Mouse (Mus musculus) erythroblast, embryonic 14.5 days (primary cell): ENCODE results near the gene Cd3g. TPM values are rescaled to one million over a fixed set of nuclear protein-coding genes. Genes with fewer than 3 reads are reported as not detected.

Source experiments
- H3K27me3 ChIP-seq: 2 replicates; pipeline ENCODE4 v1.6.1; 2012; ENCODE audit warnings: inconsistent platforms; ENCODE audit not compliant: control insufficient read depth
- H3K36me3 ChIP-seq: 2 replicates; pipeline ENCODE4 v1.6.1; 2012; ENCODE audit warnings: mild to moderate bottlenecking, inconsistent platforms; ENCODE audit not compliant: control insufficient read depth
- H3K4me1 ChIP-seq: 2 replicates; pipeline ENCODE4 v1.6.1; 2012; ENCODE audit warnings: inconsistent platforms; ENCODE audit not compliant: control insufficient read depth
- H3K4me3 ChIP-seq: replicated peaks from 2 replicates; pipeline ENCODE3; 2012; ENCODE audit warnings: moderate library complexity, mild to moderate bottlenecking, inconsistent platforms
- H3K9me3 ChIP-seq: 2 replicates; pipeline ENCODE4 v1.6.1; 2012; ENCODE audit warnings: low read length, inconsistent platforms, mixed read lengths; ENCODE audit not compliant: control insufficient read depth
- GATA1 ChIP-seq: IDR thresholded peaks from 2 replicates; pipeline ENCODE4 v1.6.1; 2012; ENCODE audit warnings: low read length, inconsistent platforms, mixed read lengths
- TAL1 ChIP-seq: IDR thresholded peaks from 3 replicates; pipeline ENCODE4 v1.6.1; 2012; ENCODE audit warnings: low read length, inconsistent platforms, mixed read lengths
- polyA plus RNA-seq: library from polyadenylated mRNA; stranded (reverse); fragments of >175 nt; gene quantifications from 2 replicates; pipeline ENCODE4 v1.2.3, GENCODE M21; 2012

Gene Cd3g
- polyA plus RNA-seq, 1 experiment: not detected

- Histone ChIP-seq H3K4me1 (no peaks in the 10 kb centered on the region), H3K9me3 (no peaks in the 10 kb centered on the region), H3K4me3 (no peak overlapping the region), H3K27me3 (no peaks in the 10 kb centered on the region), H3K36me3 (no peaks in the 10 kb centered on the region)
- TF ChIP-seq GATA1 (no peak), TAL1 (no peak)
Measured at GRCm38 (mm10) chr9:44992271-44992670, 12.0 kb upstream of the Cd3g start.

DNA sequence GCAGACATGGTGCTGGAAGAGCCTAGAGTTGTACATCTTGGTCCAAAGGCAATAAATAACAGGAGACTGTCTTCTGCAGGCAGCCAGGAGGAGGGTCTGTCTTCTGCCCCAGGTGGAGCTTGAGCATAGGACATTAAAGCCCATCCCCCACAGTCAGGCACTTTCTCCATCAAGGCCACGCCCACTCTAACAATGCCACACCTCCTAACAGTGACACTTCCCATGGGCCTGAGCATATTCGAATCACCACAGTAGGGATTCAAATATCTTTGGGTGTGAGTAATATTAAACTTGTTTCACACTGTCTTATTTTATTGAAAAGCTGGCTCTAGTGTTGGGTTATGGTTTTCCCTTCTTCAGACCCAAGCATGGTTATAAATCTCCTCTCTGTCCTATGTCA is 11.6 kb upstream of the Cd3g start:
- Histone ChIP-seq H3K27me3 (no peaks in the 10 kb centered on the region), H3K36me3 (no peaks in the 10 kb centered on the region), H3K4me3 (no peak overlapping the region), H3K9me3 (no peaks in the 10 kb centered on the region), H3K4me1 (no peaks in the 10 kb centered on the region)
- TF ChIP-seq GATA1 (no peak), TAL1 (no peak)

DNA sequence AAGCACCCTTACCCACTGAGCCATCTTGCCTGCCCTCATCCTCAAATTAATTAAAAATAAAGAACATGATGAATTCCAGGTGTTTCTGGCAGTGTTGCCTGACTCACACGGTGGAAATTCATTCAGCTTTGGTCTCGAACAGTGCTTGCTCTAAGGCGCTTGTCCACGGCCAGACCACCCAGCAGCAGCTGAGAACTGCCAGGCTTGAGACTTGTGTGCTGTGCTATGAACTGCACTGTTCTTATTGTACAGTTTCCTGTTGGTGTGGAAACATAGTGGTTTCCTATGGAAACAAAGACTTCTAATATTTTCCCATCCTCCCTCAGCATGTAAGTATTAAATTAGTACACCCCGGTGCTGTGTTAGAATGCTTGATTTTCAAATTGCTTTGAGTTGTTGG is 6.7 kb upstream of the Cd3g start:
- H3K27me3 ChIP-seq: no peaks in the 10 kb centered on the region

GRCm38 (mm10) chr9:44986242-44986781 is 6.1 kb upstream of the Cd3g start:
- TF ChIP-seq GATA1: no peak
- TF ChIP-seq TAL1: no peak
- no peaks in the 10 kb centered on the region for H3K36me3 ChIP-seq
- no peaks in the 10 kb centered on the region for H3K9me3 ChIP-seq
- H3K4me1 ChIP-seq: peaks cover 5% of the 10 kb centered on the region
- no peaks in the 10 kb centered on the region for H3K27me3 ChIP-seq
- peak overlapping the region; percentile 30 for H3K4me3 ChIP-seq

More for the DNA sequence above, 6.7 kb upstream of the Cd3g start:
- Histone ChIP-seq H3K36me3 (no peaks in the 10 kb centered on the region), H3K4me3 (no peak overlapping the region), H3K9me3 (no peaks in the 10 kb centered on the region), H3K4me1 (peaks cover 5% of the 10 kb centered on the region)
- no peak for TF ChIP-seq GATA1
- no peak for TF ChIP-seq TAL1

DNA sequence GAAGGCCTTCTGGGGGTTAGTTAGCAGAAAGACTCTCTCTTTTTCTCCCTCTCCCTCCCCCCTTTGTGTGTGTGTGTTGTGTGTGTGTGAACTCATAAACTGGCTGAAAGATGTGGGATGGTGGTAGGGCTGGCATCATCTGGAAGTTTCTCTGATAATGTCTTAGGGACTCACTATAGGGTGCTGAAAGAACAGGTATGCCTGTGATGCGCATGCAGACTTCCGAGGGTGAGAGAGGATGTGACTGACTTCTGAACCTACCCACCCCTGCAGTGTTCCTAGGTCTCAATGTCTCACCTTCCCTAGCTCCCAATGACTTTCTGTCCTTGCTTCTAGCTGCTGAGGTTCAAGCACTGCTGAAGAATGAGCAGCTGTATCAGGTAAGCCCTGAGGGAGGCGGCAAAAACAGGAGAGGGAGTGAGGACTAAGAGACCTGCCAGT is 5.5 kb upstream of the Cd3g start:
- Histone ChIP-seq H3K4me1 (peaks cover 5% of the 10 kb centered on the region), H3K9me3 (no peaks in the 10 kb centered on the region), H3K4me3 (no peak overlapping the region), H3K27me3 (no peaks in the 10 kb centered on the region), H3K36me3 (no peaks in the 10 kb centered on the region)
- TF ChIP-seq TAL1: no peak

DNA sequence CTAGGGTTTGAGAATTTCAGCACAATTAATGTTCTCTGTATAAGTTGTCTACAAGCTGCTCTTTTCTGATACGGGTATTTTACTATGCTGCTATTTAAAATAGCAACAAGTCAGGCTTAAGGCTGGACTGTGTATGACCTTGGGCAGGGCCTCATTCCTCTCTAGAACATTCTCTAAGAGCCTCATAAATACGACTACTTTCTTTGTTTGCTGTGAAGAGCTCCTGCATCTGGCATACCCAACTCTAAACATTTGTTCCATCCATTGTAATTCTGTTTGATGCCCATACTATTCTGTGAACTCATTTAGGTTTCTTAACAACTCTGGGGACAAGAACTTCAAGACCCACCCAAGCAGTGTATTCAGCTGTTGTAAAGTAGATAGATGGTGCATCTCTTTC is 2.8 kb upstream of the Cd3g start:
- TF ChIP-seq TAL1: no peak
- TF ChIP-seq GATA1: no peak
- Histone ChIP-seq H3K9me3 (no peaks in the 10 kb centered on the region), H3K4me3 (no peak overlapping the region), H3K27me3 (no peaks in the 10 kb centered on the region; the same call in 1 of the 2 replicates), H3K4me1 (peaks cover 14% of the 10 kb centered on the region), H3K36me3 (no peaks in the 10 kb centered on the region)

- H3K9me3 ChIP-seq: no peaks in the 10 kb centered on the region
- no peak overlapping the region for H3K4me3 ChIP-seq
- H3K36me3 ChIP-seq: no peaks in the 10 kb centered on the region
- no peak for TF ChIP-seq GATA1
- no peak for TF ChIP-seq TAL1
- H3K4me1 ChIP-seq: peaks cover 14% of the 10 kb centered on the region
- H3K27me3 ChIP-seq: no peaks in the 10 kb centered on the region; the same call in 1 of the 2 replicates
Measured at GRCm38 (mm10) chr9:44982531-44982930, 2.3 kb upstream of the Cd3g start.

- H3K4me3 ChIP-seq: no peak overlapping the region
- TF ChIP-seq TAL1 (no peak), GATA1 (no peak)
Measured at GRCm38 (mm10) chr9:44982081-44982480, 1.9 kb upstream of the Cd3g start.

GRCm38 (mm10) chr9:44981676-44982075 is 1.4 kb upstream of the Cd3g start, which contains the start of gene Cd3d:
TSS of gene Cd3d (plus strand) at chr9:44981786.
- no peak for TF ChIP-seq GATA1
- H3K27me3 ChIP-seq: peaks cover under 1% of the 10 kb centered on the region; the same call in 1 of the 2 replicates
- H3K4me3 ChIP-seq: no peak within 1 kb of the TSS
- no peaks in the 10 kb centered on the region for H3K36me3 ChIP-seq
- no peaks in the 10 kb centered on the region for H3K9me3 ChIP-seq
- H3K4me1 ChIP-seq: peaks cover 14% of the 10 kb centered on the region

More at GRCm38 (mm10) chr9:44982081-44982480, 1.9 kb upstream of the Cd3g start:
- Histone ChIP-seq H3K36me3 (no peaks in the 10 kb centered on the region), H3K27me3 (no peaks in the 10 kb centered on the region; the same call in 1 of the 2 replicates), H3K4me1 (peaks cover 14% of the 10 kb centered on the region), H3K9me3 (no peaks in the 10 kb centered on the region)

DNA sequence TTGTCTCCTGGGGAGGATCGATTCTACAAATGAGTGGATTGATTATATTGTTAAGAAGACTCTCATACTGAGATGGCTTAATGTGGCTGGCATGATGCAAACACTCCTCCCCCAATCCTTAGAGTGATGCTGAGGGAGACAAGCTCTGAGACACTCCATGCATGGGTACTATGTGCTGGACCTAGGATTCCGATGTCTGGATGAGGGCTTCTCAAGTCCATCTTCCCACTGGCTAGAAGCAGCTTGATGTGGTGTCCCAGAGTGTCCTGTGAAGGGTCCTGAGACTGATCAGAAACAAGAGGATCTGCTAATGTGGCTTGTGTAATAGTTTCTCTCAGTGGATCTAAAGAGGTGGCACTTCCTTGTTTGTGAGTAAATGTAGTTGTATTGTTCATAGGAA is 873 bp upstream of the Cd3g start:
- no peaks in the 10 kb centered on the region for H3K9me3 ChIP-seq
- no peak overlapping the region for H3K4me3 ChIP-seq
- no peak for TF ChIP-seq TAL1
- TF ChIP-seq GATA1: no peak

More for the DNA sequence above, 873 bp upstream of the Cd3g start:
- Histone ChIP-seq H3K36me3 (no peaks in the 10 kb centered on the region), H3K27me3 (peaks cover 6% of the 10 kb centered on the region), H3K4me1 (peaks cover 10% of the 10 kb centered on the region)
